Mouse (Mus musculus): ENCODE results near the gene Kif27.
"Not testable (repeated sequence)": the region's sequence is repeated elsewhere in the genome, so short reads cannot be mapped to it uniquely, and the experiment has no call there.

Kif27 gene

DNA sequence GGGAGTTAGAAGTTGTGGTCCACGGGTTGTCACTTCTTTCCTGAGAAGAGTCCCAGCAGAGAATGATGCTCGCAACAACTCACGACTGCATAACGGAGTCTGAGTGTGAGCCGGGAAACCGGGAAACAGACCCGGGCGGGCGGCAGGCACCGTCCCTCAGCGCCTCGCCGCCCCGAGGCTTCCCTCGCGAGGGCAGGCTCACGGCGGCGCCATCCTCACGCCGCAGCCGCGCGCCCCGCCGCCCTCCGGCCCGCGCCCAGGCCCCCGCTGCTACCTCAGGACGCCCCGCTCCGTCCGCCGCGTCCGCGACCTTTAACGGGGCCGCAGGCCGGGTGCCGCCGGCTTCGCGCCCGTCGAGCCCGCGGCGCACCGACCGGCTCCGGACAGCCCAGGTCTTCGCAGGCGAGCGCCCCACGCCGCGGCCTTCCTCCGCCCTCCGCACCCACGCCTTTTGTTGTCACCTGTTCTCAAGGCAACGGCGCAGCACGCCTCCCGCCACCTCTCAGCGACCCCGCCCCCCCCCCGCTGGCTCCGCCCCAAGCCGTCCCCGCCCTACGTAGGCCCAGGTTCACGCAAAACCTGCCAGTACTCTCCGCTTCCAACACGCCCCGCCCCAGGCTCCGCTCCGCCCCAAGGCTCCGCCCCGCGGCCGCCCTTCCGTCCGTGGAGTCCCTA lies at the start of gene Kif27:
Gene Kif27 (minus strand): TSS at position 494 of the 675 bp plus-strand sequence.
- DNase-seq (ENCODE audit: low spot score), result peak; percentile 28

DNA sequence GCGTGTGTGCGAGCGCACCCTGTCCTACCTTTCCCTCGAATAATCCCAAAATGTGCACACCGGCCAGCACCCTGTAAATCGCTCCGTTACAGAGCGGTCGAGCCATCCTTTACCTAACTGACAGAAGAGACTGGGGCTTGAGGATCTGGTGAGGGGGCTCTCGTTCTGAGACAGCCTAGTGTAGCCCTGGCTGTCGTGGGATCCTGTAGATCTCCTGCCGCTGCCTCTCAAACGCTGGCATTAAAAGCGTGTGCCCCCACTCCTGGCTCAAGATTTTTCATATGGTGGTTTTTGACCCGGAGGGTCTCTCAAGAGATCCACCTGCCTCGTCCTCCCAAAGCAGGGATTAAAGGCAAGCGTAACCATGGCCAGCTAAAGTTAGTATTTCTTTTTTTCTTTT lies 44.3 kb upstream of the Kif27 start, which contains the start of gene Hnrnpk:
Gene Hnrnpk (minus strand): TSS at position 101 of the 400 bp plus-strand sequence.
- DNase-seq (ENCODE audit: low spot score), result not testable (repeated sequence)

GRCm38 (mm10) chr13:58402744-58403110 lies 43.8 kb upstream of the Kif27 start:
- DNase-seq (ENCODE audit: low spot score), result no peak

DNA sequence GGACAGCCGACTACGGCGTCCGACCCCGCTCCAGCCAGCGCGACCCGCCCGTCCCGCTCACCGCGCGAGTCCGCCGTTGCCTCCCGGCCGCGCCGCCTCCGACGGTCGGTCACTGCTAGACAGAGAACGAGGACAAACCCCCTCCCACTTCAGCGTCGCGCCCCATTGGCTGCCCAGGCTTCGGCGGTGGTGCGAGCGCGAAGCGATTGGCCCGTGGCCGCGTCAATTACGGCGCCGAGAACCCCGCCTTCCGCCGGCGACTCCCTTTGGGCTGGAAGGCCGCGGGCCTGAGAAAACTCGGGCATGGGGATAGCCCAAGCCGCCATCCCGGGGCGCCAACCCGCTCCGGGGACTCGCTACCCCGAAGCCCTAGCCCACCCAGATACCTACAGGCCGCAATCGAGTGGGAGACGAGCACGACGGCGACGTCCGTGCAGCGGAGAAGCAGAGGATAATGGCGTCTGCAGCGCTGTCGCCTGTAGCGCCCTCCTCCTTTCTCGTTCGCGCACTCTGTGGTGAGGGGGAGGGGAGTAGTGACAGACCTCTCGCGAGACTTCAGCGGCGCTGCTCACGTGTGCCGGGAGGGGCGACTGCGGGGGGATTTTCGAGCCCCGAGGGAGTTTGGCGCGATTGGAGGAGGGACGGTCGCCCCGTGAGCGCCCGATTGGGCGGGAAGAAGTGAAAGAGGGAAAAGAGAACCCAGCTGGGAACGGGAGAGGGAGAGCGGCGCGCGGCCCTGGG lies 43.3 kb upstream of the Kif27 start, which contains the start of gene Rmi1:
Gene Rmi1 (plus strand): TSS at position 246 of the 741 bp plus-strand sequence.
- DNase-seq (ENCODE audit: low spot score), result peak; percentile 93

GRCm38 (mm10) chr13:58401135-58402002 lies 42.4 kb upstream of the Kif27 start:
- peak; percentile 51 for DNase-seq (ENCODE audit: low spot score)

DNA sequence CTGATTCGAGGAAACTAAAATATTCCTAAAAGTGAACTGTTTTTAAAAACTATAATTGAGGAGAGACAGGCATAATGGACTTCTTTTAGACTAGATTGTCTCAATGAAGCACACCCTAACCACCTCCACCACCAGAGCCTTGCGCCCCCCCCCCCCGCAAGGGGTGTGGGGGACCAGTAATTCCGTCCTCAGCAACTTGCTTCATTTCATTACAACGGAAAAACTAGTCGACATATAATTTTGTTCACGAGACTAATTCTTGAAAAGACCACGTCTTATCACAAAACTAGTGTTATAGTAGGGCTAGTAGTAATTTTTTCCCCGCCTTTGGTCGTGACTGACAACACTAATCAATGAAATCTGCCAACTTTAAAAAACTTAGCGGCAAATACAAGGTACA lies 41.7 kb upstream of the Kif27 start:
- DNase-seq (ENCODE audit: low spot score), result no peak

DNA sequence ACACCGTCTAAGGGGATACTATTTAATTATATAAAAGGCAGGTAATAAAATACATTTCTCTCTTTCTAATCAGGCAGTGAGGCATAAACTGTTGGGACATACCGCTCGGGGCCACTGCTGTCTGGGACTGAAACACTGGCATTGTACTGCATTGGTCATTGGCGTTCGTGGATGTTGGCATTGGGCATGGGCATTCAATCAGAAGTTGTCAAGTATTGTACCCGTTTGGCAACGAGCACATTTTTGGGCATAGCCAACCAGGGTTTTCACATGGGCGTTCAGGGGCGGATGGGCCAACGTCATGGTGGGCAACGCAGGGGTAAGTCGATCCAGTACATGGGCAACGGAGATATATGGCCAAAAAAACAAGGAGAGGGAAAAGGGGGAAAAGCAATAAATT lies 38.7 kb upstream of the Kif27 start:
- DNase-seq (ENCODE audit: low spot score), result no peak

GRCm38 (mm10) chr13:58394392-58394791 lies 35.5 kb upstream of the Kif27 start:
- DNase-seq (ENCODE audit: low spot score), result not testable (repeated sequence)

- no peak for DNase-seq (ENCODE audit: low spot score)
Observed at GRCm38 (mm10) chr13:58389324-58389951, 30.5 kb upstream of the Kif27 start.

DNA sequence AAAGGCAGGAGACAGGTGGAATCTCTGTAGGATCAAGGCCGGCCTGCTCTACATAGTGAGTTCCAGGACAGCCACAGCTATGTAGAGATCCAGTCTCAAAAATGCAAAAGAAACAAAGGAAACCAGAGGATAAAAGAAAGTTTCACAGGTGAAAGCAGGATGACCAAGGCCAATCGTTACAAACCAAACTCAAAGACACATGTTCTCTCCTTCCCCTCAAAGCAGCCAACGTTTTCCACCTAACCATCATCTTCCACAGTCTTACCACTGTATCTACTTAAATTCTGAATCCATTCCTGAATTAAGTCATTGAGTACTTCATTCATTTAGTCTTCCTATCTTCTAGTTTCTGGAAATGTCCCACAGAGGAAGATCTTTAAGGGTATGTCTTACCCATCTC lies 29.5 kb upstream of the Kif27 start:
- DNase-seq (ENCODE audit: low spot score), result no peak

DNA sequence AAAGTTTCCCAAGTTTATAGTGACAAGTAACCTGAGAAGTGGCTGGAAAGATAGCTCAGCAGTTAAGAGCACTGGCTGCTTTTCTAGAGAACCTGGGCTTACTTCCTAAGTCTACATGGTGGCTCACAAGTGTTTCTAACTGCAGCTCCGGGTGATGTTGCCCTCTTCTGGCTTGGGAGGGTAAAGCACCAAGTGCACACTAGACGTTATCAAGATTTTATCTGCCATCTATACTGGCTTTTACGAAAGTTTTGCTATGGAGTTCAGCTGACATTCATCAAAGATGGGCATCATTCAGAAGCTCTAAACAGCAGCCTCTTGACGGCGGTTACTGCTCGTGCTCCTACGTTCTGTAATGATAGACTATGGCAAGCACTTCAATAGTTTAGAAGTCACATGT lies 29.0 kb upstream of the Kif27 start:
- DNase-seq (ENCODE audit: low spot score), result peak; percentile 47

DNA sequence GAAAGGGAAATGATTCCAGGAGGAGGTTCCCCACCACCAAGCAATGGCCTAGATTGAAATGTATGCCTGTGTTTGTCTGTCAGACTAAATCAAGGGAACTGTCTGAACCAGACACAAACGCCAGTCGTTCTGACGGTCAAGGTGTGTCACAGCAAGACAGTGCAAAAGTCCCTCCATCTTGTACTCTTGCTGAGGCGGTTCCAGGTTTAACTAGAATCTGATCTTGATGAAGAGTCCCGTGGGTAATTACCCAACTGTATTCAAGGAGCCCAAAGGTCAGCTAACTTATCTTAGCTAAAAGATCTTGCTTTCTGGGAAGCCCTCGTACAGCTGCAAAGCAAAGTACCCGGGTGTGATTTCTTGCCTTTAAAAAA lies 26.6 kb upstream of the Kif27 start:
- DNase-seq (ENCODE audit: low spot score), result no peak

GRCm38 (mm10) chr13:58384779-58385546 lies 26.0 kb upstream of the Kif27 start, which contains the start of gene 2210016F16Rik:
2210016F16Rik (minus strand) TSS chr13:58385225.
- DNase-seq (ENCODE audit: low spot score), result no peak

DNA sequence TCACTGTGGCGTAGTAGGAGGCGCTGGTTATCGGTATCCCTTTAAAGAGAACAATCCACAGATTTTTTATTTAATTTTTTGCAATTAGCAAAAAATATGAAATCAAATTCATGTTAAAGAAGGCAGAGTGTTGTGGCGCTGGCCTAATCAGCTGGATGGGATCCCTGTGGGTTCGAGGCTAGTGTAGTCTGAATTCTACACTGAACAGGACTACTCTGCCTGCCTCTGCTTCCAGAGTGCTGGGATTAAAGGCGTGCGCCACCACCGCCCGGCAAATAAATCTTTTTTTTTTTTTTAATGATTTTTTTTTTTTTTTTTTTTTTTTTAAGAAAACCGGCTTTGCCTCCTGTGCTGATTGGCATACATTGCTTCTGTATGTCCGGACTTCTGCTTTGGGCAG lies 25.4 kb upstream of the Kif27 start:
- no peak for DNase-seq (ENCODE audit: low spot score)

GRCm38 (mm10) chr13:58373153-58373470 lies 14.2 kb upstream of the Kif27 start:
- DNase-seq (ENCODE audit: low spot score), result no peak

GRCm38 (mm10) chr13:58372278-58373152 lies 13.6 kb upstream of the Kif27 start:
- no peak for DNase-seq (ENCODE audit: low spot score)

DNA sequence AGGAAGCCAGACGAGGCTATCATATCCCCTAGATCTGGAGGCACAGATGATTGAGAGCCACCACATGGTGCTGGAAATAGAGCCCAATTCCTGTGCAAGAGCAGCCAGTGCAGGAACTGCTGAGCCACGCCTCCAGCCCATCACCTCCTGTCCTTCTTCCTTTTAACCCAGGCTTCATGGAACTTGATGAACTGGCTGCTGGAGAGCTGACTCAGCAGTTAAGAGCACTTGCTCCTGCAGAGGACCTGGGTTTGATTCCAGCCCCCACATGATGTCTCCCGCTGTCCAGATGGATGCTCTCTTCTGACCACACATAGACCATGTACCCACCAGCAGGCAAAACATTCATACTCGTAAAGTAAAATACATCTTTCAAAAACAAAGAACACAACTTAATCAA lies 9.9 kb upstream of the Kif27 start:
- no peak for DNase-seq (ENCODE audit: low spot score)

DNA sequence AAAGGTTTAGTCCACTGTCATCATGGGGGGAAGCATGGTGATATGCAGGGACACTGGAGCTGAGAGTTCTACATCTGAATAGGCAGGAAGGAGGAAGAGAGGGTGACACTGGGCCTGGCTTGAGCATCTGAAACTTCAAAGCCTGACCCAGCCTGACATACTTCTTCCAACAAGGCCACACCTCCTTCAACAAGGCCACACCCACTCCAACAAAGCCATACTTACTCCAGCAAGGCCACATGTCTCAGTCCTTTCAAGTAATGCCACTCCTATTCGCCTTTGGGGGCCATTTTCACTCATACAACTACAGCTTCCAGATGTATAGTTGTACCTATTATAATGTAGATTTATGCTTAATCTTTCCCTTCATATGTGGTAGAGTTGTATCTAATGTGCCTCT lies 8.7 kb upstream of the Kif27 start:
- DNase-seq (ENCODE audit: low spot score), result no peak

- no peak for DNase-seq (ENCODE audit: low spot score)
Observed at GRCm38 (mm10) chr13:58366373-58366772, 7.5 kb upstream of the Kif27 start.

GRCm38 (mm10) chr13:58365179-58365578 lies 6.3 kb upstream of the Kif27 start:
- DNase-seq (ENCODE audit: low spot score), result not testable (repeated sequence)

Data from left cerebral cortex, adult 11 months (tissue).